32 mouse cellular contexts compared by ENCODE assay signal in the genomic region with DNA sequence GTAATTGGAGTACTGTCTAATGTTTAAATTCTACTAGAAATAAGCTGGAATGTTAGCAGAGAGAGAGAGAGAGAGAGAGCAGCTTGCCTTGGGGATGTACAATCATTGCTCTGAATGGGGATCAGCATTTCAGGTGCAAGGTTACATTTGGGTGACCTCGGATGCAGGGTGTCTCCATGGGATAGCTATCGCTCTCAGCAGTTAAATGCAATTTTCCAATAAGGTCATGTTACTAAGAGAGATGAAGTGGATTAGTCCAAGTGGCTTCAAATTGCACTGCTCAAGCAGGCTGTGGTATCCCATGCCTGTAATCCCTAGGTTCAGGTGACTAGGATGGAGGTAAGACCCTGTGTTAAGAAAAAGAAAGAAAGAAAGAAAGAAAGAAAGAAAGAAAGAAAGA.
"Had no signal": no experiment of that assay in that cellular context is flagged by ENCODE, and none has a peak within 500 bp of the region (broad histone marks: within the 10 kb centered on the region; RNA-seq: fewer than 3 reads in every experiment).

No protein-coding gene starts in this region.

- ATAC-seq: liver, embryonic 12.5 days; liver, postnatal 0 days; lung, postnatal 0 days; midbrain, embryonic 13.5 days; midbrain, embryonic 15.5 days; midbrain, embryonic 16.5 days had no signal

- H3K4me2 ChIP-seq: limb, embryonic 12.5 days; limb, embryonic 13.5 days; limb, embryonic 15.5 days; liver, embryonic 11.5 days; liver, embryonic 12.5 days; liver, embryonic 13.5 days; liver, embryonic 15.5 days; lung, embryonic 14.5 days; lung, embryonic 15.5 days; midbrain, embryonic 11.5 days; midbrain, embryonic 12.5 days; midbrain, embryonic 13.5 days; midbrain, embryonic 15.5 days; neural tube, embryonic 12.5 days had no signal

- H3K27ac ChIP-seq: limb, embryonic 10.5 days; limb, embryonic 12.5 days; limb, embryonic 13.5 days; limb, embryonic 15.5 days; liver, embryonic 12.5 days; liver, embryonic 13.5 days; liver, embryonic 14.5 days; liver, embryonic 15.5 days; lung, embryonic 15.5 days; macrophage; midbrain, embryonic 10.5 days; midbrain, embryonic 12.5 days; midbrain, embryonic 13.5 days; midbrain, embryonic 15.5 days; neural tube, embryonic 12.5 days had no signal

- H3K27me3 ChIP-seq: limb, embryonic 12.5 days; limb, embryonic 13.5 days; limb, embryonic 15.5 days; liver, embryonic 12.5 days; liver, embryonic 13.5 days; liver, embryonic 15.5 days; lung, embryonic 15.5 days; megakaryocyte, embryonic 14.5 days; midbrain, embryonic 12.5 days; midbrain, embryonic 13.5 days; midbrain, embryonic 15.5 days; neural tube, embryonic 12.5 days had no signal

- H3K9me3 ChIP-seq: limb, embryonic 10.5 days; limb, embryonic 12.5 days; limb, embryonic 13.5 days; limb, embryonic 15.5 days; liver, embryonic 12.5 days; liver, embryonic 13.5 days; liver, embryonic 15.5 days; lung, embryonic 15.5 days; midbrain, embryonic 10.5 days; midbrain, embryonic 12.5 days; midbrain, embryonic 13.5 days; midbrain, embryonic 15.5 days; neural tube, embryonic 12.5 days had no signal

- H3K9ac ChIP-seq: limb, embryonic 12.5 days; limb, embryonic 13.5 days; limb, embryonic 15.5 days; liver, embryonic 12.5 days; liver, embryonic 13.5 days; liver, embryonic 14.5 days; liver, embryonic 15.5 days; liver, postnatal 0 days; lung, embryonic 14.5 days; lung, embryonic 15.5 days; midbrain, embryonic 12.5 days; midbrain, embryonic 13.5 days; midbrain, embryonic 15.5 days; neural tube, embryonic 12.5 days had no signal

- H3K36me3 ChIP-seq: limb, embryonic 10.5 days; limb, embryonic 12.5 days; limb, embryonic 13.5 days; limb, embryonic 15.5 days; liver, embryonic 12.5 days; liver, embryonic 13.5 days; liver, embryonic 15.5 days; lung, embryonic 15.5 days; midbrain, embryonic 10.5 days; midbrain, embryonic 12.5 days; midbrain, embryonic 13.5 days; midbrain, embryonic 15.5 days; neural tube, embryonic 12.5 days had no signal

- H3K4me3 ChIP-seq: limb, embryonic 10.5 days; limb, embryonic 12.5 days; limb, embryonic 13.5 days; limb, embryonic 15.5 days; liver, embryonic 12.5 days; liver, embryonic 13.5 days; liver, embryonic 15.5 days; lung, embryonic 15.5 days; megakaryocyte, embryonic 14.5 days; midbrain, embryonic 10.5 days; midbrain, embryonic 12.5 days; midbrain, embryonic 13.5 days; midbrain, embryonic 15.5 days; myocyte; neural tube, embryonic 12.5 days had no signal

- DNase-seq: left cerebral cortex, postnatal 4 days; liver; liver, embryonic 13.5 days; liver, postnatal 0 days; lung, adult 18-20 months; lung, adult 2 months; lung, embryonic 14.5 days; lung, postnatal 10 days; lung, postnatal 14 days; lung, postnatal 36 days; lung, postnatal 4 days; midbrain, embryonic 14.5 days had no signal

- H3K4me1 ChIP-seq: limb, embryonic 10.5 days; limb, embryonic 12.5 days; limb, embryonic 13.5 days; limb, embryonic 15.5 days; liver, embryonic 12.5 days; liver, embryonic 13.5 days; liver, embryonic 15.5 days; lung, embryonic 15.5 days; megakaryocyte, embryonic 14.5 days; midbrain, embryonic 10.5 days; midbrain, embryonic 12.5 days; midbrain, embryonic 13.5 days; midbrain, embryonic 15.5 days; neural tube, embryonic 12.5 days had no signal
